Mouse (Mus musculus): ENCODE results near the gene Bhmt2. TPM values are rescaled to one million over a fixed set of nuclear protein-coding genes. Genes with fewer than 3 reads are reported as not detected.

Bhmt2 gene
- polyA plus RNA-seq, 1 experiment from 2014 or later = 0.13 TPM

- DNase-seq (ENCODE audit: low spot score) (no peak), ATAC-seq (ENCODE audit: low FRiP score, low TSS enrichment) (no peak)
- Histone ChIP-seq H3K9me3 (ENCODE audit: control insufficient read depth, low read length) (no peaks in the 10 kb centered on the region), H3K4me2 (replicated peaks; ENCODE audit: low read depth) (no peak overlapping the region), H3K36me3 (ENCODE audit: control insufficient read depth, insufficient read depth, low read length) (no peaks in the 10 kb centered on the region), H3K27me3 (ENCODE audit: control insufficient read depth, insufficient read depth, low read length) (no peaks in the 10 kb centered on the region), H3K4me3 (ENCODE audit: low read depth, low read length) (no peak overlapping the region), H3K4me1 (replicated peaks; ENCODE audit: control insufficient read depth, insufficient read depth) (no peaks in the 10 kb centered on the region), H3K27ac (replicated peaks) (no peak overlapping the region), H3K9ac (ENCODE audit: low read length) (no peak overlapping the region)
- TF ChIP-seq EP300 (optimal IDR thresholded peaks at IDR 0.05) = no peak
- no peak for TF ChIP-seq CTCF (IDR thresholded peaks at IDR 0.05; ENCODE audit: low read depth)
- 92% methylated on average over 1 of the region's 1 CpGs for WGBS
These were observed 16.7 kb upstream of the Bhmt2 start for GRCm38 (mm10) chr13:93690821-93691220.

- Histone ChIP-seq H3K4me1 (replicated peaks; ENCODE audit: control insufficient read depth, insufficient read depth) (no peaks in the 10 kb centered on the region), H3K27me3 (ENCODE audit: control insufficient read depth, insufficient read depth, low read length) (no peaks in the 10 kb centered on the region), H3K4me2 (replicated peaks; ENCODE audit: low read depth) (no peak overlapping the region), H3K9ac (ENCODE audit: low read length) (no peak overlapping the region), H3K9me3 (ENCODE audit: control insufficient read depth, low read length) (no peaks in the 10 kb centered on the region), H3K27ac (replicated peaks) (no peak overlapping the region), H3K36me3 (ENCODE audit: control insufficient read depth, insufficient read depth, low read length) (no peaks in the 10 kb centered on the region), H3K4me3 (ENCODE audit: low read depth, low read length) (no peak overlapping the region)
- TF ChIP-seq EP300 (optimal IDR thresholded peaks at IDR 0.05) (no peak), CTCF (IDR thresholded peaks at IDR 0.05; ENCODE audit: low read depth) (no peak)
- 93% methylated on average over 3 of the region's 3 CpGs for WGBS
- no peak for ATAC-seq (ENCODE audit: low FRiP score, low TSS enrichment)
- DNase-seq (ENCODE audit: low spot score) = no peak
These were observed 15.5 kb upstream of the Bhmt2 start for GRCm38 (mm10) chr13:93689566-93689965.

GRCm38 (mm10) chr13:93687321-93687720 is 13.2 kb upstream of the Bhmt2 start:
- TF ChIP-seq CTCF (IDR thresholded peaks at IDR 0.05; ENCODE audit: low read depth) (no peak), EP300 (optimal IDR thresholded peaks at IDR 0.05) (no peak)
- WGBS = 30% methylated on average over 5 of the region's 5 CpGs
- Histone ChIP-seq H3K27ac (replicated peaks) (no peak overlapping the region), H3K9ac (ENCODE audit: low read length) (no peak overlapping the region), H3K4me3 (ENCODE audit: low read depth, low read length) (no peak overlapping the region), H3K4me2 (replicated peaks; ENCODE audit: low read depth) (no peak overlapping the region), H3K36me3 (ENCODE audit: control insufficient read depth, insufficient read depth, low read length) (no peaks in the 10 kb centered on the region), H3K27me3 (ENCODE audit: control insufficient read depth, insufficient read depth, low read length) (no peaks in the 10 kb centered on the region), H3K4me1 (replicated peaks; ENCODE audit: control insufficient read depth, insufficient read depth) (no peaks in the 10 kb centered on the region), H3K9me3 (ENCODE audit: control insufficient read depth, low read length) (no peaks in the 10 kb centered on the region)
- ATAC-seq (ENCODE audit: low FRiP score, low TSS enrichment) (no peak), DNase-seq (ENCODE audit: low spot score) (no peak)

GRCm38 (mm10) chr13:93685226-93685625 is 11.1 kb upstream of the Bhmt2 start:
- 71% methylated on average over 4 of the region's 4 CpGs for WGBS
- Histone ChIP-seq H3K27ac (replicated peaks) (no peak overlapping the region), H3K4me1 (replicated peaks; ENCODE audit: control insufficient read depth, insufficient read depth) (no peaks in the 10 kb centered on the region), H3K36me3 (ENCODE audit: control insufficient read depth, insufficient read depth, low read length) (no peaks in the 10 kb centered on the region), H3K9ac (ENCODE audit: low read length) (no peak overlapping the region), H3K4me3 (ENCODE audit: low read depth, low read length) (no peak overlapping the region), H3K27me3 (ENCODE audit: control insufficient read depth, insufficient read depth, low read length) (no peaks in the 10 kb centered on the region), H3K4me2 (replicated peaks; ENCODE audit: low read depth) (no peak overlapping the region), H3K9me3 (ENCODE audit: control insufficient read depth, low read length) (no peaks in the 10 kb centered on the region)
- no peak for TF ChIP-seq EP300 (optimal IDR thresholded peaks at IDR 0.05)
- no peak for TF ChIP-seq CTCF (IDR thresholded peaks at IDR 0.05; ENCODE audit: low read depth)
- DNase-seq (ENCODE audit: low spot score) (no peak), ATAC-seq (ENCODE audit: low FRiP score, low TSS enrichment) (no peak)

GRCm38 (mm10) chr13:93683336-93683735 is 9.2 kb upstream of the Bhmt2 start:
- Histone ChIP-seq H3K36me3 (ENCODE audit: control insufficient read depth, insufficient read depth, low read length) (no peaks in the 10 kb centered on the region), H3K9me3 (ENCODE audit: control insufficient read depth, low read length) (no peaks in the 10 kb centered on the region), H3K4me2 (replicated peaks; ENCODE audit: low read depth) (no peak overlapping the region), H3K27ac (replicated peaks) (no peak overlapping the region), H3K9ac (ENCODE audit: low read length) (no peak overlapping the region), H3K27me3 (ENCODE audit: control insufficient read depth, insufficient read depth, low read length) (no peaks in the 10 kb centered on the region), H3K4me1 (replicated peaks; ENCODE audit: control insufficient read depth, insufficient read depth) (no peaks in the 10 kb centered on the region), H3K4me3 (ENCODE audit: low read depth, low read length) (no peak overlapping the region)
- ATAC-seq (ENCODE audit: low FRiP score, low TSS enrichment) (no peak), DNase-seq (ENCODE audit: low spot score) (no peak)
- TF ChIP-seq EP300 (optimal IDR thresholded peaks at IDR 0.05) (no peak), CTCF (IDR thresholded peaks at IDR 0.05; ENCODE audit: low read depth) (no peak)

- Histone ChIP-seq H3K27me3 (ENCODE audit: control insufficient read depth, insufficient read depth, low read length) (no peaks in the 10 kb centered on the region; the same call in 1 of the 2 replicates), H3K4me2 (replicated peaks; ENCODE audit: low read depth) (no peak overlapping the region), H3K9me3 (ENCODE audit: control insufficient read depth, low read length) (no peaks in the 10 kb centered on the region), H3K4me3 (ENCODE audit: low read depth, low read length) (no peak overlapping the region), H3K9ac (ENCODE audit: low read length) (no peak overlapping the region), H3K4me1 (replicated peaks; ENCODE audit: control insufficient read depth, insufficient read depth) (no peaks in the 10 kb centered on the region), H3K27ac (replicated peaks) (no peak overlapping the region), H3K36me3 (ENCODE audit: control insufficient read depth, insufficient read depth, low read length) (no peaks in the 10 kb centered on the region)
- ATAC-seq (ENCODE audit: low FRiP score, low TSS enrichment) (no peak), DNase-seq (ENCODE audit: low spot score) (no peak)
- TF ChIP-seq CTCF (IDR thresholded peaks at IDR 0.05; ENCODE audit: low read depth) (no peak), EP300 (optimal IDR thresholded peaks at IDR 0.05) (no peak)
- WGBS = 73% methylated on average over 9 of the region's 9 CpGs
These were observed 2.8 kb upstream of the Bhmt2 start for GRCm38 (mm10) chr13:93676864-93677263.
